Mouse (Mus musculus) kidney, adult 2 months (tissue): ENCODE results near the gene Camk2g. TPM values are rescaled to one million over a fixed set of nuclear protein-coding genes. Genes with fewer than 3 reads are reported as not detected.
A peak's percentile ranks its signal among the peaks of the same experiment; 100 is the strongest.
"Not testable (repeated sequence)": the region's sequence is repeated elsewhere in the genome, so short reads cannot be mapped to it uniquely, and the experiment has no call there.

Experiments used
- DNase-seq: peaks from one replicate; pipeline ENCODE4 v3.0.0; 2021
- H3K27ac ChIP-seq: fragments of 200-500 bp; 2 replicates; pipeline ENCODE4 v1.5.1; 2012; ENCODE audit warnings: low read depth, low read length, control low read depth, inconsistent platforms; ENCODE audit not compliant: insufficient read depth
- H3K27me3 ChIP-seq: fragments of 200-500 bp; replicated peaks from 2 replicates; pipeline ENCODE4 v1.6.1; 2012; ENCODE audit warnings: mild to moderate bottlenecking, moderate library complexity, low read length, inconsistent platforms; ENCODE audit not compliant: control insufficient read depth, insufficient read depth
- H3K36me3 ChIP-seq: fragments of 200-500 bp; 2 replicates; pipeline ENCODE4 v1.6.1; 2012; ENCODE audit warnings: mild to moderate bottlenecking, moderate library complexity, low read length, inconsistent platforms; ENCODE audit not compliant: control insufficient read depth, insufficient read depth
- H3K4me1 ChIP-seq: fragments of 200-500 bp; 2 replicates; pipeline ENCODE4 v1.6.1; 2011; ENCODE audit warnings: low read length; ENCODE audit not compliant: control insufficient read depth, insufficient read depth
- H3K4me3 ChIP-seq: fragments of 200-500 bp; 2 replicates; pipeline ENCODE4 v1.5.1; 2011; ENCODE audit warnings: mild to moderate bottlenecking, low read depth, low read length, control low read depth; ENCODE audit not compliant: insufficient read depth
- CTCF ChIP-seq: fragments of 200-500 bp; conservative IDR thresholded peaks from 2 replicates; pipeline ENCODE4 v1.5.1; 2011; ENCODE audit warnings: low read depth, mild to moderate bottlenecking, control low read depth, low read length, moderate library complexity, mixed read lengths; ENCODE audit not compliant: insufficient read depth, insufficient read length
- POLR2A ChIP-seq: fragments of 200-500 bp; IDR thresholded peaks from one replicate; pipeline ENCODE4 v1.6.1; 2011; ENCODE audit warnings: low read depth, low read length, control low read depth
- WGBS: fragments of 180-500 bp; shearing (Covaris S2); methylation state at CpG from one replicate; pipeline ENCODE4 v1.1.7; 2018; 5-methylcytosine and 5-hydroxymethylcytosine counted together
- polyA plus RNA-seq: library from polyadenylated mRNA; depleted of rRNA; stranded (reverse); fragments of >200 nt; gene quantifications from 2 replicates; pipeline ENCODE4 v1.2.3, GENCODE M21; 2012

Camk2g gene
- polyA plus RNA-seq, 1 experiment: 15.4 TPM

DNA sequence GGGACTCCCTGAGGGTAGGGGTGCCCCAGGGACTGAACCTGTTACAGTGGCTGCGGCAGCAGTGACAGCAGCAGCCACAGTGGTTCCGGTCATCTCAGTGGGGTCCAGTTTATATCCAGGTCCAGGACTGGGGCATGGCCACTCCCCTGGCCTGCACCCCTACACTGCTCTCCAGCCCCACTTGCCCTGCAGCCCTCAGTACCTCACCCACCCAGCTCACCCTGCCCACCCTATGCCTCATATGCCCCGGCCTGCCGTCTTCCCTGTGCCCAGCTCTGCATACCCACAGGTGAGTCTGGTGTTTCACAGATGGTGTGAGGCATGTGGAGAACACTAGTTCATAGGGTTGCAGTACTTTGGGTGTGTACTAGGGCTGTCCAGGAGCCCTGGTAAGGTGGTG, 72.5 kb downstream of the Camk2g start:
- no peak overlapping the region for H3K27ac ChIP-seq
- WGBS: 89% methylated on average over 4 of the region's 4 CpGs
- DNase-seq: no peak
- no peak overlapping the region for H3K4me3 ChIP-seq
- no peaks in the 10 kb centered on the region; the same call in none of the 2 replicates for H3K36me3 ChIP-seq
- H3K4me1 ChIP-seq: no peaks in the 10 kb centered on the region
- TF ChIP-seq CTCF (no peak), POLR2A (no peak)
- no peaks in the 10 kb centered on the region for H3K27me3 ChIP-seq

GRCm38 (mm10) chr14:20719767-20720166, 74.1 kb downstream of the Camk2g start:
- Histone ChIP-seq H3K4me3 (no peak overlapping the region), H3K27me3 (no peaks in the 10 kb centered on the region), H3K27ac (no peak overlapping the region), H3K36me3 (peaks cover 2% of the 10 kb centered on the region), H3K4me1 (no peaks in the 10 kb centered on the region)
- 81% methylated on average over 12 of the region's 12 CpGs for WGBS
- TF ChIP-seq POLR2A (no peak), CTCF (no peak)
- DNase-seq: no peak

DNA sequence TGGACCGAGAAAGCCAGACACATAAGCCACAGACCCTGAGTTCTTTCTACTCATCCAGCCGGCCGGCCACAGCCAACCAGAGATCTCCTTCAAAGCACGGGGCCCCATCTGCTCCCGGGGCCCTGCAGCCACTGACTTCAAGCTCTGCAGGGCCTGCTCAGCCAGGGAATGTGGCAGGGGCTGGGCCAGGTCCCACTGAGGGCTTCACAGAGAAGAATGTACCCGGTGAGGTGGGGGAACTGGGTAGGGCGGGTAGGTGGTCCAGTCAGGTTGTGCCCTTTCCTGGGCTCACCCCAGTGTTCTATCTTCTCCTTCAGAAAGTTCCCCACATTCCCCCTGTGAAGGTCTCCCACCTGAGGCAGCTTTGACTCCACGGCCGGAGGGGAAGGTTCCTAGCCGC, 75.4 kb downstream of the Camk2g start:
- Histone ChIP-seq H3K27ac (no peak overlapping the region), H3K4me1 (no peaks in the 10 kb centered on the region), H3K4me3 (no peak overlapping the region), H3K27me3 (no peaks in the 10 kb centered on the region), H3K36me3 (peaks cover 2% of the 10 kb centered on the region)
- TF ChIP-seq CTCF: no peak
- no peak for TF ChIP-seq POLR2A
- WGBS: 90% methylated on average over 10 of the region's 10 CpGs
- DNase-seq: no peak

DNA sequence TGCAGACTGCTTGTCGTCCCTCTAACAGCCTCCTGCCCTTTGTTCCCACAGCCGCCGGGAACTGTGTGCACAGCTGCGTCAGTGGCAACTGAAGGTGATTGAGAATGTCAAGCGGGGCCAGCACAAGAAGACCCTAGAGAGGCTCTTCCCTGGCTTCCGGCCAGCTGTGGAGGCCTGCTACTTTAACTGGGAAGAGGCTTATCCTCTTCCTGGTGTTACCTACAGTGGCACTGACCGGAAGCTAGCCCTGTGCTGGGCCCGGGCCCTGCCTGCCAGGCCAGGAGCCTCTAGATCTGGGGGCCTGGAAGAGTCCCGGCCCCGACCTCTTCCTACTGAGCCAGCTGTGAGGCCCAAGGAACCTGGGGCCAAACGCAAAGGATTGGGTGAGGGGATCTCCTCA, 80.1 kb downstream of the Camk2g start:
- Histone ChIP-seq H3K4me1 (0 out of 2 replicates have a peak, but pooled peaks cover 2% of the 10 kb centered on the region), H3K4me3 (no peak overlapping the region), H3K27me3 (no peaks in the 10 kb centered on the region), H3K27ac (no peak overlapping the region), H3K36me3 (peaks cover 2% of the 10 kb centered on the region; the same call in 1 of the 2 replicates)
- TF ChIP-seq POLR2A (no peak), CTCF (no peak)
- WGBS: 76% methylated on average over 11 of the region's 11 CpGs
- no peak for DNase-seq

DNA sequence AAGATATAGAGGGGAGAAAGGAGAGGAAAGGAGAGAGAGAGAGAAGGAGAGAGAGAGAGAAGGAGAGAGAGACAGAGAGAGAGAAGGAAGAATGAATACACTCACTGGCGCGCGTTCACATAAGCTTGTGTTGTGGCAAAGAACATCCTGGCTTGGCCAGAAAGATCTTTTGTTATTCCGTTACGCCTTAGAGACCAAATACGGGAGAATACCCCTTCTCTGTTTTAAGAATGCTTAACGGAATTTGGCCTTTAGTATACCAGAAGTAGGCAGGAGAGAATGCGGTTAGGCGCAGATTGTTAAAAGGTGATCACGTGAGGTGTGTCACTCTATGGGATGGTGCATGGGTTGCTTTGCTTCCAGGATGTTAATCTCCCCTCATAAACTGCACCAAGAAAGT, 85.6 kb downstream of the Camk2g start:
- TF ChIP-seq CTCF: no peak
- no peak for TF ChIP-seq POLR2A
- DNase-seq: no peak
- H3K27me3 ChIP-seq: no peaks in the 10 kb centered on the region
- H3K27ac ChIP-seq: no peak overlapping the region
- H3K4me3 ChIP-seq: peak overlapping the region; percentile 66
- H3K4me1 ChIP-seq: peaks cover 10% of the 10 kb centered on the region; the same call in 1 of the 2 replicates
- 2% methylated on average over 10 of the region's 10 CpGs for WGBS
- H3K36me3 ChIP-seq: no peaks in the 10 kb centered on the region; the same call in 1 of the 2 replicates

DNA sequence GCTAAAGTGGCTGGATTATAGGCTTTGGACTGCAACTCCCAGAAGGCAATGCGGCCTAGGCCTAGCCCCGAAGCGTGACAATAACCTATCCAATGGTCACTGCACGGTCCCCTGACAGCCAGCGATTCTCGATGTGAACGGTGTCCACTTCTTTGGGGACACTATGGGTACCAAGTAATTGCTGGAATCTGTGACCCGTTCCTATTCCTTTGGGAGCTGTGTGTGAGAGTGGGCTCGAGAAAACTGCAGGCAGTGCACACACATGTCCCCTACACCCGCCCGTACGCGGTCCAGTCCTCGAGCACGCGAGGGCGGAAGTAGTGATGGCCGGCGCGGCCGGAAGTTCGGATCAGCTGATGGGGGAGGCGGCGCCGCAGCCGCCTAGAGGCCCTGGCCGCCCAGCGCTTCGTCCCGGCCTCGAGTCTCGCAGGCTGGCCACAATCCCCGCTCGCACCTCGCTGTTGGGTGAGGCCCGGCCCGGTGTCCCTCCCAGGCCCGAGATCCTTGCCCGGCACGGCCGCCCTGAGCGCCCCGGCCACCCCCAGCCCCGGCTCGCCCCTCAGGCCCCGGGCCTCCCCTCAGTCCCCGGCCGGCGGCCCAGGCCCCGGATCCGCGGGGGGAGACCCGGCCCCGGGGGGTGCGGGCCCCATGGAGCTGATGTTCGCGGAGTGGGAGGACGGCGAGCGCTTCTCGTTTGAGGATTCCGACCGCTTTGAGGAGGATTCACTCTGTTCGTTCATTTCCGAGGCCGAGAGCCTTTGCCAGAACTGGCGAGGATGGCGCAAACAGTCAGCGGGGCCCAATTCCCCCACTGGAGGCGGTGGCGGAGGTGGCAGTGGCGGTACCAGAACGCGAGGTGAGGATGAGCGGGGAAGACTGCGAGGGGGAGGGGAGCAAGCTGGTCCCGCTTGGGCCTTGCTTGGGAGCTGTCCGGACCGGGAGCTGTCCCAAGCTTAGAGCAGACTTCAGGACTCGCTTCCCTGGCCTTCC, 86.4 kb downstream of the Camk2g start, which contains the start of gene Zswim8:
Zswim8 (plus strand) TSS at position 352 of the 990 bp plus-strand sequence.
- 1% methylated on average over 80 of the region's 80 CpGs for WGBS
- Histone ChIP-seq H3K36me3 (no peaks in the 10 kb centered on the region), H3K27ac (peak within 1 kb of the TSS; percentile 74), H3K4me3 (peak within 1 kb of the TSS; percentile 66), H3K27me3 (no peaks in the 10 kb centered on the region), H3K4me1 (peaks cover 10% of the 10 kb centered on the region; the same call in 1 of the 2 replicates)
- no peak for TF ChIP-seq CTCF
- TF ChIP-seq POLR2A: peak; percentile 36
- DNase-seq: peak; percentile 95

GRCm38 (mm10) chr14:20703461-20703860, 90.4 kb downstream of the Camk2g start:
- not testable (repeated sequence) for DNase-seq, H3K4me1 ChIP-seq, H3K36me3 ChIP-seq, H3K27me3 ChIP-seq
- Histone ChIP-seq H3K27ac (peak overlapping the region; percentile 78; the same call in 1 of the 2 replicates), H3K4me3 (peak overlapping the region; percentile 89)
- WGBS: 8% methylated on average over 8 of the region's 8 CpGs
